In genomic region chr5:24500851-24501250, GRCm38 (mm10) we compare ENCODE assay signal across 19 mouse cellular contexts. TPM values are rescaled to one million over a fixed set of nuclear protein-coding genes. Genes with fewer than 3 reads are reported as not detected.
A peak's percentile ranks its signal among the peaks of the same experiment; 100 is the strongest.
DNase-seq lines count a peak whose midpoint lies in the region; ATAC-seq lines count a peak whose summit lies in the region.
"Had no signal": no experiment of that assay in that cellular context is flagged by ENCODE, and none has a peak within 500 bp of the region (broad histone marks: within the 10 kb centered on the region; RNA-seq: fewer than 3 reads in every experiment).

No protein-coding gene starts in this region.

- 90% methylated on average over 11 of the region's 11 CpGs for WGBS in midbrain, embryonic 13.5 days
- WGBS in midbrain, embryonic 10.5 days: 94% methylated on average over 11 of the region's 11 CpGs
- 67% methylated on average over 11 of the region's 11 CpGs for WGBS in hindbrain, embryonic 13.5 days

- H3K4me2 ChIP-seq in midbrain, embryonic 13.5 days (replicated peaks): no peak overlapping the region
- H3K4me2 ChIP-seq in hindbrain, embryonic 13.5 days: no peak overlapping the region
- H3K4me2 ChIP-seq: embryonic facial prominence, embryonic 12.5 days; heart, embryonic 13.5 days; liver, embryonic 13.5 days had no signal

- no peak for ATAC-seq in midbrain, embryonic 13.5 days
- ATAC-seq in hindbrain, embryonic 13.5 days (ENCODE audit: low FRiP score): no peak
- ATAC-seq in activated CD4-positive, CD25-positive, alpha-beta regulatory T cell, adult 4 months: no peak

- peak; percentile 8 for DNase-seq in gastrocnemius, postnatal 25 days
- no peak for DNase-seq in gastrocnemius, adult 18-20 months (ENCODE audit: low spot score)
- DNase-seq in midbrain, embryonic 10.5 days (ENCODE audit: low spot score): no peak
- peak; percentile 84 for DNase-seq in adipocyte (ENCODE audit: low spot score)
- DNase-seq: kidney, adult 11 months; layer of hippocampus, postnatal 36 days; liver, embryonic 13.5 days; thymus, postnatal 14 days had no signal

- peaks cover 48% of the 10 kb centered on the region for H3K4me1 ChIP-seq in midbrain, embryonic 13.5 days (replicated peaks)
- peaks cover 24% of the 10 kb centered on the region for H3K4me1 ChIP-seq in midbrain, embryonic 10.5 days
- H3K4me1 ChIP-seq in hindbrain, embryonic 13.5 days (replicated peaks): peaks cover 65% of the 10 kb centered on the region

- H3K27ac ChIP-seq in midbrain, embryonic 13.5 days: 0 out of 2 replicates have a peak overlapping the region, but pooled peaks have one; percentile 6
- no peak overlapping the region for H3K27ac ChIP-seq in midbrain, embryonic 10.5 days (replicated peaks)
- peak overlapping the region; percentile 40; the same call in 1 of the 2 replicates for H3K27ac ChIP-seq in hindbrain, embryonic 13.5 days
- H3K27ac ChIP-seq: embryonic facial prominence, embryonic 12.5 days; heart, embryonic 13.5 days; liver, embryonic 13.5 days had no signal

- no peak overlapping the region for H3K4me3 ChIP-seq in midbrain, embryonic 13.5 days (replicated peaks)
- no peak overlapping the region for H3K4me3 ChIP-seq in midbrain, embryonic 10.5 days
- H3K4me3 ChIP-seq in hindbrain, embryonic 13.5 days: no peak overlapping the region
- H3K4me3 ChIP-seq: embryonic facial prominence, embryonic 12.5 days; heart, embryonic 13.5 days; liver, embryonic 13.5 days had no signal

- peaks cover 28% of the 10 kb centered on the region for H3K27me3 ChIP-seq in midbrain, embryonic 13.5 days
- H3K27me3 ChIP-seq in midbrain, embryonic 10.5 days (ENCODE audit: low read depth, poor library complexity, severe bottlenecking): peaks cover 32% of the 10 kb centered on the region
- H3K27me3 ChIP-seq in hindbrain, embryonic 13.5 days: peaks cover 32% of the 10 kb centered on the region; the same call in 1 of the 2 replicates

- H3K9ac ChIP-seq in midbrain, embryonic 13.5 days (replicated peaks): no peak overlapping the region
- no peak overlapping the region for H3K9ac ChIP-seq in hindbrain, embryonic 13.5 days
- H3K9ac ChIP-seq: embryonic facial prominence, embryonic 12.5 days; heart, embryonic 13.5 days; liver, embryonic 13.5 days had no signal

- H3K36me3 ChIP-seq in midbrain, embryonic 13.5 days: peaks cover 69% of the 10 kb centered on the region
- H3K36me3 ChIP-seq in midbrain, embryonic 10.5 days: peaks cover 71% of the 10 kb centered on the region
- H3K36me3 ChIP-seq in hindbrain, embryonic 13.5 days: peaks cover 68% of the 10 kb centered on the region

- no peaks in the 10 kb centered on the region for H3K9me3 ChIP-seq in midbrain, embryonic 13.5 days
- H3K9me3 ChIP-seq in midbrain, embryonic 10.5 days (replicated peaks): no peaks in the 10 kb centered on the region
- H3K9me3 ChIP-seq in hindbrain, embryonic 13.5 days: no peaks in the 10 kb centered on the region
- H3K9me3 ChIP-seq: embryonic facial prominence, embryonic 12.5 days; G1E; heart, embryonic 13.5 days; liver, embryonic 13.5 days had no signal

RNA-seq across cellular contexts. Expression of gene Gbx1, which starts 26.2 kb away (rescaled TPM):
- not detected for total RNA-seq in gastrocnemius, postnatal 25 days (2021)
- total RNA-seq in gastrocnemius, adult 18-20 months (2021): not detected
- 0.17 and 0.20 TPM in 2 replicates for polyA plus RNA-seq in midbrain, embryonic 13.5 days (2015; fragmentation: Nextera tagmentation; extraction: Ambion mirVana)
- not detected in 2 replicates for polyA plus RNA-seq in midbrain, embryonic 10.5 days (2016; fragmentation: Nextera tagmentation; extraction: Ambion mirVana)
- 4.6 and 5.1 TPM in 2 replicates for polyA plus RNA-seq in hindbrain, embryonic 13.5 days (2015; fragmentation: Nextera tagmentation; extraction: Ambion mirVana)
- under 1 TPM in 1 of 2 experiments, not detected in 1; 0.09 TPM for polyA plus RNA-seq in activated CD4-positive, CD25-positive, alpha-beta regulatory T cell, adult 4 months (2017; shearing (Covaris generic))
- total RNA-seq: G1E; hematopoietic stem cell, adult 5-6 weeks; layer of hippocampus, postnatal 36 days; monocyte, adult 5-6 weeks had no signal
- polyA plus RNA-seq: gonadal fat pad, adult 2 months; stomach, embryonic 14.5 days had no signal

RNA-seq across cellular contexts. Expression of gene Asb10, which starts 39.9 kb away (rescaled TPM):
- 10 to 100 TPM; 33.2 to 66.7 TPM for total RNA-seq in gastrocnemius, postnatal 25 days (2021)
- 100 to 1,000 TPM; 101 to 107 TPM for total RNA-seq in gastrocnemius, adult 18-20 months (2021)
- 0.17 TPM in 1 of 2 replicates, not detected in the other for polyA plus RNA-seq in midbrain, embryonic 13.5 days (2015; fragmentation: Nextera tagmentation; extraction: Ambion mirVana)
- polyA plus RNA-seq in midbrain, embryonic 10.5 days (2016; fragmentation: Nextera tagmentation; extraction: Ambion mirVana): 0.06 and 0.15 TPM in 2 replicates
- 0.16 and 0.49 TPM in 2 replicates for polyA plus RNA-seq in hindbrain, embryonic 13.5 days (2015; fragmentation: Nextera tagmentation; extraction: Ambion mirVana)
- polyA plus RNA-seq in activated CD4-positive, CD25-positive, alpha-beta regulatory T cell, adult 4 months (2017; shearing (Covaris generic)): not detected
- total RNA-seq: G1E; hematopoietic stem cell, adult 5-6 weeks; monocyte, adult 5-6 weeks had no signal
- polyA plus RNA-seq: G1E had no signal

RNA-seq across cellular contexts. Expression of gene Agap3, which starts 48.9 kb away (rescaled TPM):
- 10 to 100 TPM; 52.4 to 56.0 TPM for total RNA-seq in gastrocnemius, postnatal 25 days (2021)
- total RNA-seq in gastrocnemius, adult 18-20 months (2021): 10 to 100 TPM; 74.3 to 84.7 TPM
- polyA plus RNA-seq in midbrain, embryonic 13.5 days (2015; fragmentation: Nextera tagmentation; extraction: Ambion mirVana): 48.8 and 52.2 TPM in 2 replicates
- 27.6 and 31.2 TPM in 2 replicates for polyA plus RNA-seq in midbrain, embryonic 10.5 days (2016; fragmentation: Nextera tagmentation; extraction: Ambion mirVana)
- polyA plus RNA-seq in hindbrain, embryonic 13.5 days (2015; fragmentation: Nextera tagmentation; extraction: Ambion mirVana): 47.8 and 50.3 TPM in 2 replicates
- 1 to 10 TPM; 3.9 to 6.0 TPM for polyA plus RNA-seq in activated CD4-positive, CD25-positive, alpha-beta regulatory T cell, adult 4 months (2017; shearing (Covaris generic))

RNA-seq across cellular contexts. Expression of gene Tmub1, which starts 53.2 kb away (rescaled TPM):
- 10 to 100 TPM; 17.2 to 18.9 TPM for total RNA-seq in gastrocnemius, postnatal 25 days (2021)
- 10 to 100 TPM; 17.7 to 23.3 TPM for total RNA-seq in gastrocnemius, adult 18-20 months (2021)
- polyA plus RNA-seq in midbrain, embryonic 13.5 days (2015; fragmentation: Nextera tagmentation; extraction: Ambion mirVana): 46.5 and 49.6 TPM in 2 replicates
- 30.9 and 32.9 TPM in 2 replicates for polyA plus RNA-seq in midbrain, embryonic 10.5 days (2016; fragmentation: Nextera tagmentation; extraction: Ambion mirVana)
- polyA plus RNA-seq in hindbrain, embryonic 13.5 days (2015; fragmentation: Nextera tagmentation; extraction: Ambion mirVana): 51.9 and 57.4 TPM in 2 replicates
- 10 to 100 TPM; 51.1 to 65.5 TPM for polyA plus RNA-seq in activated CD4-positive, CD25-positive, alpha-beta regulatory T cell, adult 4 months (2017; shearing (Covaris generic))

RNA-seq across cellular contexts. Expression of gene 4931409K22Rik, which starts 55.8 kb away (rescaled TPM):
- not detected for total RNA-seq in gastrocnemius, postnatal 25 days (2021)
- total RNA-seq in gastrocnemius, adult 18-20 months (2021): not detected
- polyA plus RNA-seq in midbrain, embryonic 13.5 days (2015; fragmentation: Nextera tagmentation; extraction: Ambion mirVana): 0.07 and 0.08 TPM in 2 replicates
- polyA plus RNA-seq in midbrain, embryonic 10.5 days (2016; fragmentation: Nextera tagmentation; extraction: Ambion mirVana): 0.05 TPM in 1 of 2 replicates, not detected in the other
- polyA plus RNA-seq in hindbrain, embryonic 13.5 days (2015; fragmentation: Nextera tagmentation; extraction: Ambion mirVana): 0.12 and 0.19 TPM in 2 replicates
- polyA plus RNA-seq in activated CD4-positive, CD25-positive, alpha-beta regulatory T cell, adult 4 months (2017; shearing (Covaris generic)): under 1 TPM in 1 of 2 experiments, not detected in 1; 0.46 TPM
- total RNA-seq: G1E; hematopoietic stem cell, adult 5-6 weeks; layer of hippocampus, postnatal 36 days; monocyte, adult 5-6 weeks had no signal
- polyA plus RNA-seq: G1E; limb, embryonic 11.5 days; liver, embryonic 13.5 days had no signal

Comparison
In these comparisons a context has a peak if more than half of its experiments do, and no peak if none do; other contexts are left out.
1. DNase-seq: peak in gastrocnemius, postnatal 25 days (single experiment) and adipocyte (single experiment); none in gastrocnemius, adult 18-20 months (single experiment) and midbrain, embryonic 10.5 days (single experiment).